Mouse (Mus musculus) ES-E14 (cell line): ENCODE results near the gene Rilp. TPM values are rescaled to one million over a fixed set of nuclear protein-coding genes. Genes with fewer than 3 reads are reported as not detected.

Experiments
- DNase-seq: peaks from one replicate; pipeline ENCODE4 v3.0.0-alpha.2; 2013; ENCODE audit warnings: low read depth, low spot score
- H3K27ac ChIP-seq: 2 replicates; pipeline ENCODE4 v1.5.1; 2012; ENCODE audit warnings: low read depth, mild to moderate bottlenecking, low read length, moderate library complexity, mixed read lengths; ENCODE audit not compliant: poor library complexity, insufficient read depth, severe bottlenecking
- H3K36me3 ChIP-seq: 2 replicates; pipeline ENCODE4 v1.6.1; 2012; ENCODE audit warnings: mild to moderate bottlenecking, low read length, moderate library complexity, mixed read lengths; ENCODE audit not compliant: control insufficient read depth, poor library complexity, insufficient read depth, severe bottlenecking
- H3K4me1 ChIP-seq, 2 experiments: fragments of 150-350 bp in 1 of 2; sonication (generic) in 1 of 2; 2 replicates each; pipeline ENCODE4 v1.6.1; 2012; ENCODE audit warnings: low read length in 2 of 2, mild to moderate bottlenecking in 1 of 2, mixed read lengths in 1 of 2; ENCODE audit not compliant: control insufficient read depth in 2 of 2, insufficient read depth in 2 of 2, poor library complexity in 1 of 2
- H3K4me3 ChIP-seq, 2 experiments: fragments of 150-350 bp in 1 of 2; sonication (generic) in 1 of 2; 2 replicates each; pipeline ENCODE4 v1.5.1; 2012; ENCODE audit warnings: low read length in 2 of 2, low read depth in 1 of 2, mild to moderate bottlenecking in 1 of 2, mixed read lengths in 1 of 2; ENCODE audit not compliant: insufficient read depth in 1 of 2, poor library complexity in 1 of 2, severe bottlenecking in 1 of 2
- H3K9ac ChIP-seq: 2 replicates; pipeline ENCODE4 v1.6.1; 2012; ENCODE audit warnings: low read depth, mild to moderate bottlenecking, low read length, mixed read lengths; ENCODE audit not compliant: poor library complexity, insufficient read depth, severe bottlenecking
- H3K9me3 ChIP-seq: fragments of 150-350 bp; sonication (generic); 2 replicates; pipeline ENCODE4 v1.6.1; 2012; ENCODE audit warnings: low read depth, mild to moderate bottlenecking, low read length; ENCODE audit not compliant: control insufficient read depth, insufficient read depth
- CHD2 ChIP-seq: IDR thresholded peaks from 2 replicates; pipeline ENCODE4 v1.6.1; 2014; ENCODE audit warnings: mild to moderate bottlenecking, low read depth, low read length, inconsistent platforms
- HCFC1 ChIP-seq: IDR thresholded peaks from 2 replicates; pipeline ENCODE4 v1.6.1; 2012; ENCODE audit warnings: low read length, inconsistent platforms, borderline replicate concordance; ENCODE audit not compliant: insufficient read depth
- MAFK ChIP-seq: IDR thresholded peaks from 2 replicates; pipeline ENCODE4 v1.6.1; 2014; ENCODE audit warnings: mild to moderate bottlenecking, low read depth, low read length, inconsistent platforms; ENCODE audit not compliant: insufficient read depth
- ZC3H11A ChIP-seq: IDR thresholded peaks from 2 replicates; pipeline ENCODE4 v1.6.1; 2012; ENCODE audit warnings: low read depth, mild to moderate bottlenecking, inconsistent platforms, low read length, borderline replicate concordance
- ZNF384 ChIP-seq: IDR thresholded peaks from 2 replicates; pipeline ENCODE4 v1.6.1; 2012; ENCODE audit warnings: low read depth, low read length, inconsistent platforms
- in situ Hi-C, 2 experiments: fragments of 600-800 bp; cut with MboI; formaldehyde crosslinking; loops; one replicate each; pipeline ENCODE4 v1.15.1; 2025; ENCODE audit warnings: low sequenced_read_pairs in 2 of 2, inconsistent platforms in 1 of 2; ENCODE audit not compliant: unreplicated experiment in 2 of 2
- total RNA-seq: library from RNA; depleted of rRNA; stranded (reverse); fragments of 300-350 nt; gene quantifications from 2 replicates; pipeline ENCODE4 v1.2.3, GENCODE M21; 2012

The Rilp gene
- total RNA-seq, 1 experiment: 0.89 TPM

DNA sequence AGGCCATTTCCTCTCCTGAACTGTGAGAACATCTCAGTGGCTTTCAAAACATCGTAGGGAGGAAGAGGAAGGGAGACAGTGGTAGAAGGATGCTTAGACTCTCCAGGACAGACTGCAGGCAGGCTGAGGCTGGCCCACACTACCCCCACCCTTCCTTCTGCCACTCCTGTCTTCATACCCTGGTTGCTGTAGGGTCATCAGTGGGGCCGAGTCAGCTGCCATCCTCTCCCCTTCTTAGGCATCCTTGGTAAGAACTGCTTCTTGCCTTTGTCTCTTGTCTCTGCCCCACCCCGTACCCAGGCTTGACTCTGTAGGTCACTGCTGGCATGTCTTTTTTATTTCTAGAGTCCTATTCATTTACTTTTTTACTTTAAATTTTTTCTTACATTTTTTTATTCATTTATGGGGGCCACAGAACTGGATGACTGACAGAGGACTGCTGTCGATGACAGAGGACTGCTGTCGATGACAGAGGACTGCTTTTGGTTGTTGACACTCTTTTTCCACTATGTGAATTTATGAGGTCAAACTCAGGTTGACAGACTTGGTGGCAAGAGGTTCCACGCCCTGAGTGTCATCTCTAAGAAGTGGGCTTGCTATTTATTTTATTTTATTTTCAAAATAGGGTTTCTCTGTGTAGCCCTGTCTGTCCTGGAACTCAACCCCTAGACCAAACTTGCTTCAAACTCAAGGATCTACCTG, 23.6 kb downstream of the Rilp start:
- in situ Hi-C loops: no loop called here
- no peak overlapping the region for H3K4me3 ChIP-seq
- no peak overlapping the region for H3K9ac ChIP-seq
- peaks cover 4 to 5% of the 10 kb centered on the region in 2 experiments; a peak in 2 of 4 replicates for H3K4me1 ChIP-seq
- H3K27ac ChIP-seq: no peak overlapping the region
- no peaks in the 10 kb centered on the region; the same call in 1 of the 2 replicates for H3K36me3 ChIP-seq
- no peaks in the 10 kb centered on the region for H3K9me3 ChIP-seq
- no peak for TF ChIP-seq CHD2
- TF ChIP-seq ZC3H11A: no peak
- DNase-seq: no peak

DNA sequence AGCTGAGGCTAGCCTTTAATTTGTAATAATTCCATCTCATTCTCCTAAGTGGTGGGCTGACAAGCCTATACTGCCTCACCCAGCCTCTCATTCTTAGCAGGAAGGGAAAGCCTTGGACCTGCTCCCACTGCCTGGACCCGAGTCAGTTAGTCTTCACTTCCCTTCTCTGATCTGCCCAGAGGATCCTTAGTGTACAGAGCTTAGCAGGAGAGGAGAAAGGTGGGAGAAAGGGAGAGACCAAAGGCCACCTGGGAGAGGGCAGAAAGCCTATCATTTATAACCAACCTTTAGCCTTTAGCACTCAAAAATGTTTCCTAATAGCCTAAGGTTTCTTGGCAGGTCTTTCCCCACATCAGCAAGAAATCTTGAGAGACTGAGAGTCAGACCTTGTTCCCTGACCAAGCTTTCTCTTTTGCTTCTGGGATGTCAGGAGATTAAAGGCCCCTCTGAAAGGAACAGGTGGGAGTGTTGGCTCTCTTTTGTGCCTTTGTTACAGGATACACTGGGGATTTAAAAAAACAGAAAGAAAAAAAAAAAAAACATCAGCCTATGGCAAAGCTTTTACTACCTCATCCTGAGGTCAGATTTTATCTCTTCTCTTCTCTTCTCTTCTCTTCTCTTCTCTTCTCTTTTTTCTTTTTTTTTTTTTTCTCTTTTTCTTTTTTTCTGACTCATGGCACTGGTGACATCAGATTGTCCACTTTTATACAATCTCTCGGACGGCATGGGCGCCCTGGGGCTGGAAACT, 24.6 kb downstream of the Rilp start:
- Histone ChIP-seq H3K4me3 (no peak overlapping the region), H3K27ac (no peak overlapping the region), H3K36me3 (no peaks in the 10 kb centered on the region; the same call in 1 of the 2 replicates), H3K9me3 (no peaks in the 10 kb centered on the region), H3K9ac (no peak overlapping the region), H3K4me1 (peaks cover 4 to 5% of the 10 kb centered on the region in 2 experiments; a peak in 2 of 4 replicates)
- no peak for DNase-seq
- in situ Hi-C loops: no loop called here
- TF ChIP-seq ZC3H11A (no peak), MAFK (no peak), ZNF384 (peak; percentile 77), HCFC1 (no peak), CHD2 (no peak)

DNA sequence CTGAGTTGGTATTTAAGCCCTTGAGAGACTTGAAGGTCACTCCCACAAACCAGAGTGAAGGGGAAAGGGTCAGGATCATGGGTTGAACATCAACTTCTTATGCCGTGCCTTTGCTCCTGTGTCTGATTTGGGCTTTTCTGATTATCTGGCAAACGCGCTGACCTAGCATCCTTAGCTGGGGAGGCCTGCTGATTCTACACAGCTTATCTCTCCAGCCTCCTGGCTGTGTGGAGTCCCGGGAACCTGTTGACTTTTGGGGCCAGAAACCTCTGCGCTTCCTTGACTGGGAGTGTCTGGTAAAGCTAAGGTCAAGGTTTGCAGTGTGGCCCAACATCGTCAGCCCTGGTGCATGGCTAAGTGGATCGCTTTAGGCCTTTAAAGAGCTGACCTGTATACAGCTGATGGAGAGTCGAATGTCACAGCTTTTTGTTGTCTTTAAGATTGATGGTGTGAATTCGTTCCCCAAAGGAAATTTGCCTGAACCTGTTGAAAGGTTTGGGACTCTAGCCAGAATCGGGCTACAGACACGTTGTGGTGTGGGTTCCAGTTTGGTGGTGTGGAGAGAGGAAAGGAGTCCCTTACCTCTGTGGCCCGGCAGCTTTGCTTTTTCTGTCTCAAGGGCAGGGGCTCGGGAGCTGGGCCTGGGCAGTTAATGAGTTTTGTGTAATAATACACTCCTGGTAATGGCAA, 25.4 kb downstream of the Rilp start:
- TF ChIP-seq ZNF384 (no peak), MAFK (no peak), ZC3H11A (no peak), CHD2 (no peak), HCFC1 (no peak)
- DNase-seq: no peak
- H3K9me3 ChIP-seq: no peaks in the 10 kb centered on the region
- in situ Hi-C loops: no loop called here
- H3K4me3 ChIP-seq: no peak overlapping the region
- H3K36me3 ChIP-seq: peaks cover 2% of the 10 kb centered on the region; the same call in 1 of the 2 replicates
- no peak overlapping the region for H3K27ac ChIP-seq
- H3K4me1 ChIP-seq: peaks cover 4 to 5% of the 10 kb centered on the region in 2 experiments; a peak in 2 of 4 replicates
- no peak overlapping the region for H3K9ac ChIP-seq

DNA sequence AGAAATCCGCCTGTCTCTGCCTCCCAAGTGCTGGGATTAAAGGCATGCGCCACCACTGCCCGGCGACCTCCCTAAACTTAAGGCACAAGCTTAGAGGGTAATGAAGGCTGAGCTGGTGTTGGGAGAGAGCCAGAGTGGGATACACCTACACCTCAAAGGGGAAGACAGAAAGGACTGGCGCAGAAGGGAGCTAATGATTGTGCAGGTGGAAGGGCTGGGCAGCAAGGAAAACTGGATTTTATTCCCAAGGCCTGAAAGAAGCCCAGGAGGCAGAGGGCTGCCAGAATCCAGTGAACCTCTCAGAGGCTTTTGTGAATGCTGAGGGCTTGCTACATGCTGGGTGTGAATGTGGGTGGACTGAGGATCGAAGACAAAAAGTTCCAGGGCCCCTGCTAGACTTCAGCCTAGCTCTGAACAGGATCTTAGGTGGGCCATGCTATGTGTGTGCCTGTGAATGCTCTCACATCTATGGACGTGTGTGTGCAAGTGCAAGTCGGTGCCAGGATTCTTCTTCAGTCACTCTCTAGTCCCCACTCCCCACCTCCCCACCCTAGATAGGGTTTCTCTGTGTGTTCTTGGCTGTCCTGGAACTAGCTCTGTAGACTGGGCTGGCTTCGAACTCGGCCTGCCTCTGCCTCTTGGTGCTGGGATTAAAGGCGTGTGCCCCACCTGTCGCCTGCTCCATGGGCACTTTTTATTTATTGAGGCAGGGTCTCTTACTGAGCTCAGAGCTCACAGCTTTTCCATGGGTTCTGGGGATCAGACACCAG, 26.5 kb downstream of the Rilp start:
- no peak for DNase-seq
- Histone ChIP-seq H3K27ac (no peak overlapping the region), H3K4me3 (no peak overlapping the region), H3K9me3 (no peaks in the 10 kb centered on the region), H3K9ac (no peak overlapping the region), H3K36me3 (peaks cover 4% of the 10 kb centered on the region; the same call in 1 of the 2 replicates), H3K4me1 (peaks cover 4 to 5% of the 10 kb centered on the region in 2 experiments; a peak in 2 of 4 replicates)
- TF ChIP-seq MAFK (no peak), ZNF384 (no peak), ZC3H11A (no peak), CHD2 (no peak), HCFC1 (no peak)
- in situ Hi-C loops: no loop called here
